Mouse (Mus musculus) thymus, adult 2 months (tissue): ENCODE results near the gene Eya2.

ENCODE experiments used
- CTCF ChIP-seq: fragments of 200-500 bp; IDR thresholded peaks from 2 replicates; pipeline ENCODE4 v1.5.1; 2012; ENCODE audit warnings: mild to moderate bottlenecking, control low read depth, low read length, moderate library complexity, borderline replicate concordance; ENCODE audit not compliant: control insufficient read depth, poor library complexity, insufficient read depth; ENCODE audit errors: extremely low read depth
- POLR2A ChIP-seq: fragments of 200-500 bp; IDR thresholded peaks from 2 replicates; pipeline ENCODE4 v1.6.1; 2012; ENCODE audit warnings: mild to moderate bottlenecking, low read length, control low read depth, moderate library complexity; ENCODE audit not compliant: control insufficient read depth, poor library complexity, insufficient read depth; ENCODE audit errors: extremely low read depth

DNA sequence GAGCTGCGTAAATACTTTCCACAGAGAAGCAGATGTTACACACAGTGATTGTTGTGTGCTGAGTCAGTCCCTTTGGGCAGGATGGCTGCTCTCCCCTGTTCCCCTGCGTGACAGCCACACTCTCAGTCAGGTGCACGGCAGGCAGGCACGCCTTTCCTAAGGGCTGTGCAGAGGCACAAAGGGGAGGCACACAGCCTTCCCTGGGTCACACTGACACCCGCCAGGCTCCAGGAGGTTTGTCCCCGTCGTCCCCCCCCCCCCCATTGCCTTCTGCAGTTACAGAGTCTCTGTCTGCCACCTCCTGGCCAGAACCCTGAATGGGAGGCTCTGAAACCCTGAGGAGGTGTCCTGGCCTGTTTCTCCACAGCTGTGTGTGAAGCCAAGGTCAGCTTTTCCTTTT, 156.2 kb downstream of the Eya2 start:
- TF ChIP-seq CTCF (0 out of 2 replicates have a peak, but pooled peaks have one; percentile 31), POLR2A (no peak)
